Mouse (Mus musculus) ES-E14 (cell line): ENCODE data around the gene Gif. TPM values are rescaled to one million over a fixed set of nuclear protein-coding genes. Genes with fewer than 3 reads are reported as not detected.

Experiments used
- DNase-seq: peaks from one replicate; pipeline ENCODE4 v3.0.0-alpha.2; 2013; ENCODE audit warnings: low read depth, low spot score
- H3K27ac ChIP-seq: 2 replicates; pipeline ENCODE4 v1.5.1; 2012; ENCODE audit warnings: low read depth, mild to moderate bottlenecking, low read length, moderate library complexity, mixed read lengths; ENCODE audit not compliant: poor library complexity, insufficient read depth, severe bottlenecking
- H3K36me3 ChIP-seq: 2 replicates; pipeline ENCODE4 v1.6.1; 2012; ENCODE audit warnings: mild to moderate bottlenecking, low read length, moderate library complexity, mixed read lengths; ENCODE audit not compliant: control insufficient read depth, poor library complexity, insufficient read depth, severe bottlenecking
- H3K4me1 ChIP-seq, 2 experiments: fragments of 150-350 bp in 1 of 2; sonication (generic) in 1 of 2; 2 replicates each; pipeline ENCODE4 v1.6.1; 2012; ENCODE audit warnings: low read length in 2 of 2, mild to moderate bottlenecking in 1 of 2, mixed read lengths in 1 of 2; ENCODE audit not compliant: control insufficient read depth in 2 of 2, insufficient read depth in 2 of 2, poor library complexity in 1 of 2
- H3K4me3 ChIP-seq, 2 experiments: fragments of 150-350 bp in 1 of 2; sonication (generic) in 1 of 2; 2 replicates each; pipeline ENCODE4 v1.5.1; 2012; ENCODE audit warnings: low read length in 2 of 2, low read depth in 1 of 2, mild to moderate bottlenecking in 1 of 2, mixed read lengths in 1 of 2; ENCODE audit not compliant: insufficient read depth in 1 of 2, poor library complexity in 1 of 2, severe bottlenecking in 1 of 2
- H3K9ac ChIP-seq: 2 replicates; pipeline ENCODE4 v1.6.1; 2012; ENCODE audit warnings: low read depth, mild to moderate bottlenecking, low read length, mixed read lengths; ENCODE audit not compliant: poor library complexity, insufficient read depth, severe bottlenecking
- H3K9me3 ChIP-seq: fragments of 150-350 bp; sonication (generic); 2 replicates; pipeline ENCODE4 v1.6.1; 2012; ENCODE audit warnings: low read depth, mild to moderate bottlenecking, low read length; ENCODE audit not compliant: control insufficient read depth, insufficient read depth
- CHD2 ChIP-seq: IDR thresholded peaks from 2 replicates; pipeline ENCODE4 v1.6.1; 2014; ENCODE audit warnings: mild to moderate bottlenecking, low read depth, low read length, inconsistent platforms
- HCFC1 ChIP-seq: IDR thresholded peaks from 2 replicates; pipeline ENCODE4 v1.6.1; 2012; ENCODE audit warnings: low read length, inconsistent platforms, borderline replicate concordance; ENCODE audit not compliant: insufficient read depth
- MAFK ChIP-seq: IDR thresholded peaks from 2 replicates; pipeline ENCODE4 v1.6.1; 2014; ENCODE audit warnings: mild to moderate bottlenecking, low read depth, low read length, inconsistent platforms; ENCODE audit not compliant: insufficient read depth
- ZC3H11A ChIP-seq: IDR thresholded peaks from 2 replicates; pipeline ENCODE4 v1.6.1; 2012; ENCODE audit warnings: low read depth, mild to moderate bottlenecking, inconsistent platforms, low read length, borderline replicate concordance
- ZNF384 ChIP-seq: IDR thresholded peaks from 2 replicates; pipeline ENCODE4 v1.6.1; 2012; ENCODE audit warnings: low read depth, low read length, inconsistent platforms
- in situ Hi-C, 2 experiments: fragments of 600-800 bp; cut with MboI; formaldehyde crosslinking; loops; one replicate each; pipeline ENCODE4 v1.15.1; 2025; ENCODE audit warnings: low sequenced_read_pairs in 2 of 2, inconsistent platforms in 1 of 2; ENCODE audit not compliant: unreplicated experiment in 2 of 2
- total RNA-seq: library from RNA; depleted of rRNA; stranded (reverse); fragments of 300-350 nt; gene quantifications from 2 replicates; pipeline ENCODE4 v1.2.3, GENCODE M21; 2012; rRNA removed

The Gif gene
- not detected in 2 replicates for total RNA-seq

GRCm38 (mm10) chr19:11747298-11747697 is at the start of gene Gif:
Gif (plus strand) TSS chr19:11747554.
- Histone ChIP-seq H3K36me3 (no peaks in the 10 kb centered on the region), H3K27ac (no peak within 1 kb of the TSS), H3K4me1 (no peaks in the 10 kb centered on the region; a peak in 1 of 4 replicates), H3K4me3 (no peak within 1 kb of the TSS), H3K9me3 (no peaks in the 10 kb centered on the region), H3K9ac (no peak within 1 kb of the TSS)
- TF ChIP-seq CHD2 = no peak
- in situ Hi-C loops = no loop called here
- DNase-seq = no peak

GRCm38 (mm10) chr19:11698342-11698741 is 49.0 kb upstream of the Gif start:
- no peak for TF ChIP-seq ZNF384
- Histone ChIP-seq H3K4me3 (no peak overlapping the region), H3K27ac (no peak overlapping the region), H3K9ac (no peak overlapping the region), H3K4me1 (no peaks in the 10 kb centered on the region), H3K36me3 (no peaks in the 10 kb centered on the region), H3K9me3 (no peaks in the 10 kb centered on the region)
- in situ Hi-C loops = no loop called here
- DNase-seq = no peak

DNA sequence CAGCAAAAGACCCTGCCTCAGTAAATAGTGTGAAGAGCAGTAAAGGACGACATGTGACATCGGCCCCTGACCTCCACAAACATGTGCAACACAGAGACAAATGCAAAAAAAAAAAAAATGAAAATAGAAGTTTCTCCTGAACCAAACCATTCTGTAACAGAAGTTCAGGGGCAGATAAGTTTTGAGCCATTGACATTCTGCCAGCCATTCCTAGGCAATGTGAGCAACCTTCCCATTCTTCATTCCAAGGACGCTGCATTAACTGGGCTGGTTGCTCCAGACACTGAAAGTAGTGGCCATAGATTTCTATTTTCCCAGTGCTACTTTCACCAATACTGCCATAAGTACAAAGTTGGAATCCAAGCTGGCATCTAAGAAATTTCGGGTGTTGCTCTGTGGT is 34.9 kb upstream of the Gif start:
- H3K4me1 ChIP-seq = no peaks in the 10 kb centered on the region
- no peaks in the 10 kb centered on the region for H3K36me3 ChIP-seq
- H3K4me3 ChIP-seq = no peak overlapping the region
- in situ Hi-C loops = no loop called here
- H3K9me3 ChIP-seq = no peaks in the 10 kb centered on the region
- DNase-seq = no peak
- no peak overlapping the region for H3K27ac ChIP-seq
- TF ChIP-seq CHD2 (no peak), ZNF384 (no peak), ZC3H11A (no peak), MAFK (no peak), HCFC1 (no peak)
- no peak overlapping the region for H3K9ac ChIP-seq

DNA sequence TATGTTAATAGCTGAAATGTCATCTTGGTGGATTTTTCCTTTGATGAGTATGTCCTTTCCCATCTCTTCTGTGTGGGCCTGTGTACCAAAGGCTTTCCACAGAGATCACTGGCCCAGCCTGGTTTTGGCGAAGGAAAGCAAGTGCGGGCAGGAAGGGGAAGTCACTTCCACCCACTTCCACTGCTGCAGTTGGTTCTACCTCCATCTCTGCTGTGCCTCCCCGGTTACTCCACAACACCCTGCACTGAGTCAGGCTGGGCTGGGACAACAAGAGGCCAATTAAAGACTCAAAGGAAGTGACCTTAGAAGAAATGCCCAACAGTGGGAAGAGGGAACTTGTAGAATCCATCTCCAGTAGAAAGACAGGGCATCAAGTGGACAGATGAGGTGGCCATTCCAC is 27.3 kb upstream of the Gif start:
- in situ Hi-C loops = no loop called here
- no peak for TF ChIP-seq CHD2

GRCm38 (mm10) chr19:11723870-11724269 is 23.5 kb upstream of the Gif start:
- no peak for TF ChIP-seq MAFK
- no peak for TF ChIP-seq CHD2
- no peak for TF ChIP-seq ZC3H11A
- no peak for TF ChIP-seq ZNF384
- no peak for TF ChIP-seq HCFC1
- in situ Hi-C loops = no loop called here
- no peaks in the 10 kb centered on the region for H3K9me3 ChIP-seq
- no peaks in the 10 kb centered on the region for H3K36me3 ChIP-seq
- DNase-seq = no peak
- H3K4me1 ChIP-seq = no peaks in the 10 kb centered on the region
- H3K27ac ChIP-seq = no peak overlapping the region
- no peak overlapping the region for H3K9ac ChIP-seq
- H3K4me3 ChIP-seq = no peak overlapping the region

More for the DNA sequence above, 27.3 kb upstream of the Gif start:
- Histone ChIP-seq H3K9ac (no peak overlapping the region), H3K4me1 (no peaks in the 10 kb centered on the region), H3K27ac (no peak overlapping the region), H3K36me3 (no peaks in the 10 kb centered on the region), H3K4me3 (no peak overlapping the region), H3K9me3 (no peaks in the 10 kb centered on the region)
- DNase-seq = no peak
